Mouse (Mus musculus) intestine, embryonic 15.5 days (tissue): ENCODE data around the gene Ccdc92b. TPM values are rescaled to one million over a fixed set of nuclear protein-coding genes. Genes with fewer than 3 reads are reported as not detected.

Experiments used
- ATAC-seq: fragments of 200-750 bp; cut with Nextera tagmentation; 2 replicates; pipeline ENCODE4 v1.8.0; 2017; ENCODE audit warnings: moderate TSS enrichment, moderate library complexity
- H3K27ac ChIP-seq: fragments of 300-500 bp; sonication (generic); 2 replicates; pipeline ENCODE4 v1.5.1; 2015; ENCODE audit warnings: mild to moderate bottlenecking, inconsistent platforms
- H3K27me3 ChIP-seq: fragments of 300-500 bp; sonication (generic); replicated peaks from 2 replicates; pipeline ENCODE4 v1.6.1; 2015; ENCODE audit warnings: inconsistent platforms
- H3K36me3 ChIP-seq: fragments of 300-500 bp; sonication (generic); 2 replicates; pipeline ENCODE4 v1.6.1; 2015; ENCODE audit warnings: inconsistent platforms
- H3K4me1 ChIP-seq: fragments of 300-500 bp; sonication (generic); replicated peaks from 2 replicates; pipeline ENCODE4 v1.6.1; 2015; ENCODE audit warnings: inconsistent platforms
- H3K4me2 ChIP-seq: fragments of 300-500 bp; sonication (generic); replicated peaks from 2 replicates; pipeline ENCODE4 v1.6.1; 2015; ENCODE audit warnings: mild to moderate bottlenecking, inconsistent platforms
- H3K4me3 ChIP-seq: fragments of 300-500 bp; sonication (generic); replicated peaks from 2 replicates; pipeline ENCODE4 v1.5.1; 2015; ENCODE audit warnings: inconsistent platforms
- H3K9ac ChIP-seq: fragments of 300-500 bp; sonication (generic); 2 replicates; pipeline ENCODE4 v1.6.1; 2015; ENCODE audit warnings: inconsistent platforms
- H3K9me3 ChIP-seq: fragments of 300-500 bp; sonication (generic); 2 replicates; pipeline ENCODE4 v1.6.1; 2016; ENCODE audit warnings: inconsistent platforms
- WGBS: fragments of 180-500 bp; shearing (Covaris S2); methylation state at CpG from one replicate; pipeline ENCODE4 v1.1.7; 2015; 5-methylcytosine and 5-hydroxymethylcytosine counted together
- polyA plus RNA-seq: library from polyadenylated mRNA; unstranded; fragments of >200 nt; fragmentation: Nextera tagmentation; extraction: Ambion mirVana; gene quantifications from 2 replicates; pipeline ENCODE4 v1.2.1, GENCODE M21; 2015

Ccdc92b gene
- polyA plus RNA-seq, 1 experiment from 2014 or later, result 0.52 TPM

GRCm38 (mm10) chr11:74619956-74620300, 523 bp downstream of the Ccdc92b start:
- 2% methylated on average over 14 of the region's 16 CpGs for WGBS

DNA sequence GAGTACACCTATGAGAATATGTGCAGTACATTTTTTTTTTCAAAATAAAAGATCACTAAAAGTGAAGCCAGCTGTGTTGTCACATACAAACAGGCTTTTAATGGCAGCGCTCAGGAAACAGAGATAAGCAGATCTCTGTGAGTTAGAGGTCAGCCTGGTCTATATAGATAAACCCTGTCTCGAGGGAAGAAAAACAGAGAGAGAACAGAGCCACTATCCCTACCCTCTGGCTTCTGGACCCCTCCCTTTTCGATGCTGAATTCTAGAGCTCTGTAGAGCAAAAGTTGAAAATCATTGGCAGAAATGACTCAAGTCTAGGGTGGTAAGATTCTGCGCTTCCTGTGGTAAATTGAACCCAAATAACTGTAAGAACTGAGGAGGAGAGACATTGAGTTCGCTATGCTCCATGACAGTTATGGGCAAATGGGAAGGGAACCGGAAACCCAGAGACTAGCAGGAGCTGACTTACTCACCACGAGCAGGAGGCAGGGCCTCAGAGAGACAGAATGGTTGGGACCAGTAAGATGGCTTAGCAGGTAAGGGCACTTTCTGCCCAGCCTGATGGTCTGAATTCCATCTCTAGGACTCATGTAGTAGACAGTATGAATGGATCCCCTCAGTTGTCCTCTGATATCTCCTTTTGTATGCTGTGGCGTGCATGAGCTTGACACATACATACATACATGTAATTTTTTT, 2.7 kb downstream of the Ccdc92b start:
- Histone ChIP-seq H3K27ac (no peak overlapping the region), H3K9me3 (no peaks in the 10 kb centered on the region), H3K4me1 (peaks cover 16% of the 10 kb centered on the region), H3K4me3 (no peak overlapping the region), H3K36me3 (no peaks in the 10 kb centered on the region), H3K4me2 (no peak overlapping the region), H3K27me3 (peaks cover 21% of the 10 kb centered on the region), H3K9ac (no peak overlapping the region)
- WGBS, result 67% methylated on average over 8 of the region's 8 CpGs
- no peak; the same call in 1 of the 2 replicates for ATAC-seq

More at GRCm38 (mm10) chr11:74619956-74620300, 523 bp downstream of the Ccdc92b start:
- Histone ChIP-seq H3K27me3 (peaks cover 28% of the 10 kb centered on the region), H3K9me3 (no peaks in the 10 kb centered on the region), H3K4me3 (peak overlapping the region; percentile 32), H3K27ac (no peak overlapping the region), H3K36me3 (no peaks in the 10 kb centered on the region), H3K4me1 (peaks cover 16% of the 10 kb centered on the region), H3K9ac (no peak overlapping the region), H3K4me2 (peak overlapping the region; percentile 63)
- no peak for ATAC-seq

DNA sequence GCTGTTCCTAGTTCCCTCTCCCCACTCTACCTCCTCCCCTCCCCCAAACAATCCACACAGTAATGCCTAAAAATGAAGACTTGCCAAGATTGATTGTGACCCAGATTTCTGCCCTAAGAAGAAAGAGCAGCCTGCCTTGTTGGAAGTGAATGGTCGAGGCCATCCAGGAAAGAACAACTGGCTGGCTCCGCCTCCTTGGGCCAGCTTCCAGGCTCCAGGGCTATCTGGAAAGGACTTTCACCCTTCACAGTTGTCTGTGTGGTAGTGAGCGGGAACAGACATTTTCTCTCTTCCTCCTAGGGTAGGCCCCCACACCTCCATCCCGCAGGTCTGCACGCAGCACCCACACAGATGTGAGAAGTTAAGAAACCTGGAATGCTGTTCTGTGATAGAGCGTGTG, 4.3 kb downstream of the Ccdc92b start:
- Histone ChIP-seq H3K9ac (no peak overlapping the region), H3K27me3 (peaks cover 21% of the 10 kb centered on the region), H3K4me2 (no peak overlapping the region)

DNA sequence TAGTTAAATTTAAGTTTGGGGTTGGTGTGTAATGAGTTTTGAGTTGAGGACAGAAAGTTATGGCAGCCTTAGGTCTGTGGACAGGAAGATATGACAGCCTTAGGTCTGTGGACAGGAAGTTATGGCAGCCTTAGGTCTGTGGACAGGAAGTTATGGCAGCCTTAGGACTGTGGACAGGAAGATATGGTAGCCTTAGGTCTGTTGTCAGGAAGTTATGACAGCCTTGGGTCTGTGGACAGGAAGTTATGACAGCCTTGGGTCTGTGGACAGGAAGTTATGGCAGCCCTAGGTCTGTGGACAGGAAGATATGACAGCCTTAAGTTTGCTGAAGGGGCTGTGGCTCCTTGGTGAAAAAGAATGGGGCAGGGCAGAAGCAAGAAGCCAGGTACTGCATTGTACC, 5.9 kb downstream of the Ccdc92b start:
- H3K27me3 ChIP-seq, result peaks cover 12% of the 10 kb centered on the region
- no peaks in the 10 kb centered on the region for H3K36me3 ChIP-seq
- no peak for ATAC-seq
- no peaks in the 10 kb centered on the region for H3K9me3 ChIP-seq
- H3K4me2 ChIP-seq, result no peak overlapping the region
- H3K9ac ChIP-seq, result no peak overlapping the region
- 0 out of 2 replicates have a peak, but pooled peaks cover 7% of the 10 kb centered on the region for H3K4me1 ChIP-seq
- no peak overlapping the region for H3K4me3 ChIP-seq
- H3K27ac ChIP-seq, result no peak overlapping the region

More for the DNA sequence above, 4.3 kb downstream of the Ccdc92b start:
- ATAC-seq, result peak; percentile 71
- H3K27ac ChIP-seq, result no peak overlapping the region
- 62% methylated on average over 6 of the region's 6 CpGs for WGBS
- H3K9me3 ChIP-seq, result no peaks in the 10 kb centered on the region
- H3K4me3 ChIP-seq, result no peak overlapping the region
- peaks cover 16% of the 10 kb centered on the region for H3K4me1 ChIP-seq
- no peaks in the 10 kb centered on the region for H3K36me3 ChIP-seq

GRCm38 (mm10) chr11:74627481-74627880, 8.1 kb downstream of the Ccdc92b start:
- 68% methylated on average over 3 of the region's 3 CpGs for WGBS
- Histone ChIP-seq H3K9ac (no peak overlapping the region), H3K27me3 (no peaks in the 10 kb centered on the region), H3K36me3 (no peaks in the 10 kb centered on the region), H3K9me3 (no peaks in the 10 kb centered on the region), H3K27ac (no peak overlapping the region), H3K4me1 (0 out of 2 replicates have a peak, but pooled peaks cover 7% of the 10 kb centered on the region), H3K4me3 (no peak overlapping the region), H3K4me2 (no peak overlapping the region)
- no peak for ATAC-seq

GRCm38 (mm10) chr11:74631880-74632789, 12.7 kb downstream of the Ccdc92b start:
- Histone ChIP-seq H3K4me2 (no peak overlapping the region), H3K27ac (no peak overlapping the region), H3K9me3 (no peaks in the 10 kb centered on the region), H3K4me1 (peaks cover 1% of the 10 kb centered on the region; the same call in 1 of the 2 replicates), H3K9ac (no peak overlapping the region), H3K27me3 (no peaks in the 10 kb centered on the region), H3K4me3 (no peak overlapping the region), H3K36me3 (no peaks in the 10 kb centered on the region)
- no peak for ATAC-seq
- WGBS, result 64% methylated on average over 7 of the region's 7 CpGs

DNA sequence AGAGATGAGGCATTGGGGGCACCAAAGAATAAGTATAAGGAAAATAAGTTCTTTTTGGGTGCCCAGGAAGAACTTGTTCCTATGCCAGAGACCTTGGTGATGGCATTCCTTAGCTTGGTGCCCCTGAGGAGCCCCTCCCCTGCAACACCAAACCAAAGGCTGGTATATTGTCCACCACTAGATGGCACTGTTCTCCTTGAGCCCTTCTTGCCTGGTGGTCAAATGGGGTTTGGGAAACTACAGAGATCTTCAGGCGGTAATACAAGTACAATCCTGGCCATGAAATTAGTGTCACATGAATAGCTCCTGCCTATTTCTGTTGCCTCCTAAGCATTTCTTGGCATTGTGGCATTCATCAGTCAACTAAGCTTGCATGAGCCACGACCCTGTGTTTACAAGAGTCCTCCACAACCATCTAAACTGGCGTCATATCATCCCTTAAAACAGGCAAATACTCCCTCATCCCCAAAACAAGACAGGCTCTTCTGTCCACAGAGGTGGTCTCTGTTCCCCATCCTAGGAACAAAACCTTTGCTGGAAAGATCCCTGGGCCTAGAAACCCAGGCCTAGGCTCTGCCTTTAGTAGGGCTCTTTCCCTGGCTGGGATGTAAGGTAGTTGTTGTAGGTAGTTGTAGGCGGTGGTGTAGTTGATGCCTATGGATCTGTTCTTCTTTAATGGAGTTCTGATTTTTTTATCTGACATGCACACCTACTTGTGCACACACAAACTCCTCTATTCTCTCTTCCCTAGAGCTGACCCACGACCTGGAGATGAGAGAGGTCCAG, 15.3 kb downstream of the Ccdc92b start:
- no peaks in the 10 kb centered on the region for H3K27me3 ChIP-seq
- 64% methylated on average over 5 of the region's 5 CpGs for WGBS
- H3K4me3 ChIP-seq, result no peak overlapping the region
- H3K27ac ChIP-seq, result no peak overlapping the region
- no peak overlapping the region for H3K4me2 ChIP-seq
- no peak for ATAC-seq
- no peaks in the 10 kb centered on the region for H3K9me3 ChIP-seq
- no peak overlapping the region for H3K9ac ChIP-seq
- H3K36me3 ChIP-seq, result no peaks in the 10 kb centered on the region
- peaks cover 18% of the 10 kb centered on the region for H3K4me1 ChIP-seq

GRCm38 (mm10) chr11:74637486-74637885, 18.1 kb downstream of the Ccdc92b start:
- Histone ChIP-seq H3K27ac (peak overlapping the region; percentile 92), H3K9me3 (no peaks in the 10 kb centered on the region), H3K27me3 (no peaks in the 10 kb centered on the region), H3K36me3 (no peaks in the 10 kb centered on the region), H3K4me3 (peak overlapping the region; percentile 85), H3K9ac (peak overlapping the region; percentile 88), H3K4me2 (peak overlapping the region; percentile 88), H3K4me1 (peaks cover 19% of the 10 kb centered on the region)
- no peak for ATAC-seq
- WGBS, result 21% methylated on average over 8 of the region's 8 CpGs

DNA sequence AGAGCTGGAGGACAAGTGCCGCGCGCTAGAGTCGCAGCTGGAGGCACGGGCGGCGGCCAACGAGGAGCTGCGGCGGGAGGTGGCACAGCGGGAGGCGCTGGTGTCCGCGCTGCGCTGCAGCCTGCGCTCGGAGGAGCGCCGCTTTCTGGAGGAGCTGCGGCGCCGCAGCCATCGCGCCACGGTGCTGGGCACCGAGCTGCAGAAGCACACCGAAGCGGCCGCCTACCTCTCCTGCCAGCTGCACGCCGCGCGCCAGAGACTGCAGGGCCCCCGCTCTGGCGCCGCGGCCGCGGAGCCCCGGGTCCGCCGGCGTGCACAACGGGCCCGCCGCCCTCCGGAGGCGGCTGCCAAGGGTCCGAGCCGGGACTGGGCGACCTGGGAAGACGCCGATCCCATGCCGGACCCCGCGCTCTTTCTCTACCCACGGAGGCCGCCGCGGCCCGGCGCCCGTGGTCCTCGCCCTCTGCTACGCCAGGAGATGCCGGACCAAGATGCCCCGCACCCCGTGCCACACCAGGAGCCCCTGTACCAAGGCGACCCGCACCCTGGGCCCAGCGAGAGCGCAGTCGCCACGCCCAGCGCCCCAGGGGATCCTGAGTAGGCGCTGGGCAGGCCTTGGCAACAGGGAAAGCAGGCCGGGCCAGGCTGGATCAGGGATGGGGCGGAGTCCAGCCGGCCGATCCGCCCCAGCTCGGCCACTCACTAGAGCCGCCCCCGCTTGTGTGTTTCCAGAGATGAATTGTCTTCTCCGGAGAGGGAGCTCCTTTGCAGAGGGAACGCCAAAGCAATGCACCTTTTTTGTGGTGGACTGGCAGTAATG, 18.8 kb downstream of the Ccdc92b start:
- WGBS, result under 1% methylated on average over 83 of the region's 86 CpGs
- Histone ChIP-seq H3K4me3 (peak overlapping the region; percentile 85), H3K36me3 (no peaks in the 10 kb centered on the region), H3K27me3 (no peaks in the 10 kb centered on the region), H3K9me3 (no peaks in the 10 kb centered on the region), H3K27ac (peak overlapping the region; percentile 92), H3K9ac (peak overlapping the region; percentile 88), H3K4me2 (peak overlapping the region; percentile 88), H3K4me1 (peaks cover 19% of the 10 kb centered on the region)
- ATAC-seq, result peak; percentile 95

DNA sequence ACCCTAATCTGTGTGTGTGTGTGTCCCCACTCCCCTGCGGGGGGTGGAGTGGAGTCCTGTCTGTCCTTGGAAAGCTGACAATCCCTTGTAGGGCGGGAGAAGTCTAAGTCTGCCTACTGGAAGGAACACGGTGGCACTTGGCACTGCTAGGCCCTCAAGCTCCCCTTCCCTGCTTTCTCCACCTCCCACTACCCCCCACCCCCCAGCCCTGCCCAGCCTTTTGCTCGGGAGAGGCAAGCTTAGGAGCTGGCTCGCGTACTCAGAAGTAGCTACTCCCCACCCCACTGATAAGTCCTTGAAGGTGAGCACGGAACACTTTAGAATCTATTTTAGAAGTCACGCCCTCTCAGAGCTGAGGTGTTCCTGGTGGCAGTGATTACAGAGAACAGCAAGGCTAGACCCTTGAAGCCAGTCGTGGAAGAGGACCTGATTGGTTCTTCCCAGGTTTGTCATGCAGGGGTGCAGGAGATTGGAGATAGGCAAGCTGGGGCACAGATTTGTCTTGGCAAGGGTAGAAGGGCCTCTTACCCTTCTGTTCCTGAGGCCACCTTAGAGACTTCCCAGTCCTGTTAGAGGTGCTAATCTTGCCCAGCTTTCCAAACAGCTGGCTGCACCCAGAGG, 19.5 kb downstream of the Ccdc92b start:
- Histone ChIP-seq H3K4me1 (peaks cover 19% of the 10 kb centered on the region), H3K36me3 (no peaks in the 10 kb centered on the region), H3K27me3 (no peaks in the 10 kb centered on the region), H3K4me3 (peak overlapping the region; percentile 85), H3K4me2 (peak overlapping the region; percentile 88), H3K9me3 (no peaks in the 10 kb centered on the region), H3K9ac (peak overlapping the region; percentile 88), H3K27ac (peak overlapping the region; percentile 92)
- peak; percentile 54 for ATAC-seq
- WGBS, result 8% methylated on average over 9 of the region's 9 CpGs

DNA sequence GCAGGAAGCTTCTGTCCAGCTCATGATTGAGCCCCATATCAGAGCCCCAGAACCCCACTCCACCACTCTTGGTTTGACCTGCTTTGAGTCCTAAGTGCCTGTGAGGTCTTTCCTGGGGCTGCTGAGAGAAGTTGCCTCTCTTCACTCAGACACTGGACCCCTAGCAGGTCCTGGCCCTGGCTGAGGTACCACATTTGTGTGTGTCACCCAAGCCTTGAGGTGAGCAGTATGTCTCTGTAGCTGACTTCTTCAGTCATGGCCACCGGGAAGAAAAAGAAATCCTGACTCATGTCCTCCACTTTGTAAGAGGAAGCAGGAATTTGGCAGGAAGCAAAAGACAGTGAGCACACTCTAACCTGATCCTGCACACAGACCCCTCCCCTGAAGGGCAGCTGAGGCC, 20.2 kb downstream of the Ccdc92b start:
- Histone ChIP-seq H3K4me2 (peak overlapping the region; percentile 88), H3K9ac (no peak overlapping the region), H3K4me3 (no peak overlapping the region), H3K4me1 (peaks cover 19% of the 10 kb centered on the region), H3K36me3 (no peaks in the 10 kb centered on the region), H3K27me3 (no peaks in the 10 kb centered on the region), H3K27ac (no peak overlapping the region), H3K9me3 (no peaks in the 10 kb centered on the region)
- no peak for ATAC-seq
- WGBS, result 58% methylated on average over 1 of the region's 1 CpGs
